Mouse (Mus musculus): ENCODE measurements around the gene Atp1b3.

DNA sequence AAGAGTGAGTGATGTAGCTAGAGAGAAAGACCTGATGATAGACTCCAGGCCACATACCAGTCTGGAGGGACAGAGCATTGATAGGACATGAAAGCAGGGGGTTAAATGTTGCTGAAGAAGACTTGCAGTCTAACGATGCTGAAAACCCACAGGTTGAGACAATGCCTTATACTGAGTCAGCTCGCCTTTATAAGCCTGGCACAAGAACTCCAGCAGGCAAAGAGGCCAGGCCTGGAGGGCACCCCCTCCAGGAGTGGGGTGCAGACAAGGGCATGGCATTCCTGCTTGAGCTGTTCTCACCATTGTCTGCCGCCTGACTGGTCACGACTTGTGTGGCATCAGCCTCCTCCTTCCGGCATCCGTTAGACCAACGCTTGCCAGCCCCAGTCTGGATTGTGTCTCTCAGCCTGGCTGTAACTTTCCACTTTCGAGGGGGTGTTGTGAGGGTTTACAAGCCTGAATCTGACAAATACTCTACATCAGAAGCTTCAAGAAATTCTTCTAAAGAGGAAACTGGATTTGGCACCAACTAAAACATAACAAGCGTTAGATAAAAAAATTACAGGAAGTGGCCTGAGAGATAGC, 48.7 kb upstream of the Atp1b3 start:
- no peak for TF ChIP-seq CTCF (IDR thresholded peaks at IDR 0.05; ENCODE audit: borderline replicate concordance, insufficient read depth, low read depth, low read length)
- TF ChIP-seq POLR2A (IDR thresholded peaks at IDR 0.05; ENCODE audit: borderline replicate concordance, insufficient read depth, low read length) = no peak

Measured in cerebellum, adult 2 months (tissue).